Mouse (Mus musculus): Measurements from ENCODE around the gene Insrr.
"Not testable (repeated sequence)": the region's sequence is repeated elsewhere in the genome, so short reads cannot be mapped to it uniquely, and the experiment has no call there.

The Insrr gene

GRCm38 (mm10) chr3:87832109-87832859 is 35.5 kb downstream of the Insrr start:
- DNase-seq (ENCODE audit: low spot score in 2 of 2) = no peak

GRCm38 (mm10) chr3:87833482-87833881 is 36.7 kb downstream of the Insrr start:
- no peak for DNase-seq (ENCODE audit: low spot score in 2 of 2)

- DNase-seq (ENCODE audit: low spot score in 2 of 2) = peak; percentile 63 to 81
Measured at GRCm38 (mm10) chr3:87838622-87839021, 41.9 kb downstream of the Insrr start.

GRCm38 (mm10) chr3:87840858-87841257 is 44.1 kb downstream of the Insrr start:
- DNase-seq (ENCODE audit: low spot score in 2 of 2) = no peak

GRCm38 (mm10) chr3:87844981-87845380 is 48.2 kb downstream of the Insrr start:
- DNase-seq (ENCODE audit: low spot score in 2 of 2) = no peak

GRCm38 (mm10) chr3:87846186-87846585 is 49.4 kb downstream of the Insrr start:
- DNase-seq (ENCODE audit: low spot score in 2 of 2) = no peak

- DNase-seq (ENCODE audit: low spot score in 2 of 2) = no peak
Measured at GRCm38 (mm10) chr3:87846650-87847110, 49.9 kb downstream of the Insrr start, which contains the start of gene Sh2d2a. Gene Sh2d2a (plus strand): TSS chr3:87846755.

GRCm38 (mm10) chr3:87847680-87848079 is 50.9 kb downstream of the Insrr start:
- no peak for DNase-seq (ENCODE audit: low spot score in 2 of 2)

- no peak for DNase-seq (ENCODE audit: low spot score in 2 of 2)
Measured at GRCm38 (mm10) chr3:87849117-87849516, 52.4 kb downstream of the Insrr start.

GRCm38 (mm10) chr3:87854795-87855568 is 58.2 kb downstream of the Insrr start:
- no peak for DNase-seq (ENCODE audit: low spot score in 2 of 2)

GRCm38 (mm10) chr3:87855936-87856335 is 59.2 kb downstream of the Insrr start:
- no peak for DNase-seq (ENCODE audit: low spot score in 2 of 2)

GRCm38 (mm10) chr3:87857666-87858065 is 60.9 kb downstream of the Insrr start:
- no peak for DNase-seq (ENCODE audit: low spot score in 2 of 2)

- peak in 1 of 2 experiments; percentile 58 for DNase-seq (ENCODE audit: low spot score in 2 of 2)
Measured at GRCm38 (mm10) chr3:87859813-87860212, 63.1 kb downstream of the Insrr start.

GRCm38 (mm10) chr3:87864111-87864510 is 67.4 kb downstream of the Insrr start:
- not testable (repeated sequence) for DNase-seq (ENCODE audit: low spot score in 2 of 2)

Measured in cerebellum, postnatal 4 days (tissue).